Mouse (Mus musculus): ENCODE measurements around the gene Lrrc56. TPM values are rescaled to one million over a fixed set of nuclear protein-coding genes. Genes with fewer than 3 reads are reported as not detected.

Gene Lrrc56
- polyA plus RNA-seq, 1 experiment from 2014 or later, result 13.1 TPM

DNA sequence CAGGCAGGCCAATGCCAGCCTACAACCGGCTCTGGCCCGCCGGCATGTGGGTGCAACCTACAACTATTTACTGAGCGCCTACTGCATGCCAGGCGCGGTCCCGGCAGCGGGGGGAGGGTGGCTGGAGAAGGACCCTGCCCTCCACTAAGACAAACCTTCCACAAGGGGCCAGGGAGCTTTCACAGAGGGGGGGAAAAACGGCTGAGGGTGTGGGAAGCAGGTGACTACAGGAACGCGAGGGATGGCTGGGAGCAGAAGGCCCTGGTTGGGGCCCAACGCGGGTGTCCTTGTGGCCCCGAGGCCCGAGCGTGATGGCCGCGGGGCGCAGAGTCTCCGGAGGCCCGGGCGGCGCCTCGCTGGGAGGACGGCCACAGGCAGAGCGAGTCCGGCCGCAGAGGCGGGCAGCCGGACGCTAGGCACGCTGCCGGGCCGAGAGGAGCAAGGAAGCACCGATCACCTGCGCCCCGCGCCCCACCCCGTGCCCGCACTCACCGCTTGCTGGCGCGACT lies 555 bp upstream of the Lrrc56 start:
- 0% methylated on average over 36 of the region's 43 CpGs for WGBS
- Histone ChIP-seq H3K4me1 (peaks cover 28% of the 10 kb centered on the region), H3K27ac (replicated peaks) (peak overlapping the region; percentile 85), H3K27me3 (no peaks in the 10 kb centered on the region), H3K4me2 (replicated peaks) (peak overlapping the region; percentile 93), H3K4me3 (peak overlapping the region; percentile 93), H3K9me3 (no peaks in the 10 kb centered on the region), H3K9ac (replicated peaks) (peak overlapping the region; percentile 97), H3K36me3 (peaks cover 36% of the 10 kb centered on the region)
- ATAC-seq (ENCODE audit: low FRiP score, low read depth), result no peak; the same call in none of the 2 replicates

- Histone ChIP-seq H3K27me3 (no peaks in the 10 kb centered on the region), H3K4me2 (replicated peaks) (peak overlapping the region; percentile 93), H3K9me3 (no peaks in the 10 kb centered on the region), H3K36me3 (peaks cover 31% of the 10 kb centered on the region), H3K4me1 (peaks cover 28% of the 10 kb centered on the region), H3K27ac (replicated peaks) (peak overlapping the region; percentile 75), H3K4me3 (peak overlapping the region; percentile 93), H3K9ac (replicated peaks) (peak overlapping the region; percentile 59)
- no peak for ATAC-seq (ENCODE audit: low FRiP score, low read depth)
- under 1% methylated on average over 23 of the region's 23 CpGs for WGBS
Observed at GRCm38 (mm10) chr7:141194409-141194808, 452 bp downstream of the Lrrc56 start.

DNA sequence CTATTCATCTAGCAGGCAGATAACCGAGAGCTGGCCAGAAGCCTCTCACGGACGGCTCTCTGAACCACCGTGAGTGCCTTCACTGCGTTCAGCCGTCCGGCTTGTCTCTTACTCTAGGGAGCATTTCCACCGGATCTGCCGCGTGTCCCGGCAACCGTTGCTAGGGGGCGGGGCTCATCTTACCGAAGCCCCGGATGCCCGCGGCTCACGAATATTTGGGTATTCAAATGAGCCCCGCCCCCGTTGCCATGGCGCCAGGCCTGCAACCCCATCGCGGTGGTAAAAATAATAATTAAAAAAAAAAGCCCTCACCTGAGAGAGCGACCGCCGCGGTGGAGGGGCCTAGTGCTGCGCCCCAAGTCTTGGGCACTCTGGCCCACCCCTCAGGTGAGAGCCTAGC lies 873 bp downstream of the Lrrc56 start:
- Histone ChIP-seq H3K27me3 (no peaks in the 10 kb centered on the region), H3K9ac (replicated peaks) (peak overlapping the region; percentile 63), H3K36me3 (peaks cover 27% of the 10 kb centered on the region), H3K27ac (replicated peaks) (peak overlapping the region; percentile 75), H3K4me1 (peaks cover 28% of the 10 kb centered on the region), H3K9me3 (no peaks in the 10 kb centered on the region), H3K4me3 (peak overlapping the region; percentile 93), H3K4me2 (replicated peaks) (peak overlapping the region; percentile 93)
- under 1% methylated on average over 28 of the region's 28 CpGs for WGBS
- ATAC-seq (ENCODE audit: low FRiP score, low read depth), result peak; percentile 25

DNA sequence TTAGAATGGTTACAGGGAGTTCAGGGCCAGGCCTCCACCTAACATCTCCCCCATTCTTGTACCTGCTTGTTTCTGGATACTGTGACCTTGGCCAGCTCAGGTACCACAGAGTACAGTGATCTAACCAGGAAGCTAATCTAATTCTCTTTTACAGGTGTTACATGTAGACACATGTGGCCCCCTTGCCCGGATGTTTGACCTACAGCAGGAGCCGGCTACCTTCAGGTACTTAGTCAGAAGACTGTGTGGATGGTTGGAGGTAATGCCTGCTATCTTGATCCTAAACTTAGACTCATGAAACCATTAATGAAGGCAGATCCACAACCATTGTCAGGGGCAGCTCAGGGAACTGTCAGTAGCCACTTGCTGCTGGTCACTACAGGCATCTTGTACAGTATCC lies 1.8 kb downstream of the Lrrc56 start:
- 94% methylated on average over 2 of the region's 2 CpGs for WGBS
- peak overlapping the region; percentile 93 for H3K4me2 ChIP-seq (replicated peaks)
- H3K4me1 ChIP-seq, result peaks cover 28% of the 10 kb centered on the region
- ATAC-seq (ENCODE audit: low FRiP score, low read depth), result no peak
- no peaks in the 10 kb centered on the region for H3K9me3 ChIP-seq
- no peak overlapping the region for H3K27ac ChIP-seq (replicated peaks)
- peaks cover 17% of the 10 kb centered on the region for H3K36me3 ChIP-seq
- H3K4me3 ChIP-seq, result no peak overlapping the region
- no peaks in the 10 kb centered on the region for H3K27me3 ChIP-seq
- H3K9ac ChIP-seq (replicated peaks), result no peak overlapping the region

DNA sequence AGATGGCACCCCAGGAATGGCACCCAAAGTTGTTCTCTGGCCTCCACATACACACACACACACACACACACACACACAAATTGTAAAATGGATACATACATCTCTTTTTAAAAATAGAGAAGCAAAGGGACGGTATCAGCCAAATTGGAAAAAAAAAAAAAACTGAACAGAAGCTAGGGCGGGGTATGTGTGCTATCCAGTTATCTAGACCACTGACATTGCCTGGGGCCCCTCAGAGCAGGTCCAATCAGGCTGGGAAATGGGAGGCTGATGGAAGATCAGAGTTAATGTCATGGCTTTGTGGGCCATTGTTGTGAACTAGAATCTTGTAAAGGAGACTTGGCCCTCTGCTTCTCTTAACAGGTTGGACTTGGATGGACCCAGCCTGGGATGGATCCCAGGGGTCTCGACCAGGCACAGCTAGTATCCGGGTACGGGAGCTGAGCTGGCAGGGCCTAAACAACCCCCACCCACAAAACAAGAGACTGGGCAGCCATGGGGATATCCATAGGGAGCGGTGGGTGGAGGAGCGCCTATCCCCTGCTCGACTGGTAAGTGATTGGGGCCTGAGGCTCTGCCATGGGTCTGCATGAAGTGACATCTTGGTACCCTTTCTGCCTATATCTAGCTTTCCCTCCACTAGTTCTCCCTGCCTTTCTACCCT lies 2.8 kb downstream of the Lrrc56 start:
- 88% methylated on average over 8 of the region's 8 CpGs for WGBS
- Histone ChIP-seq H3K36me3 (peaks cover 7% of the 10 kb centered on the region), H3K27me3 (no peaks in the 10 kb centered on the region), H3K4me3 (no peak overlapping the region), H3K4me2 (replicated peaks) (no peak overlapping the region), H3K9me3 (no peaks in the 10 kb centered on the region), H3K27ac (replicated peaks) (no peak overlapping the region), H3K4me1 (peaks cover 27% of the 10 kb centered on the region), H3K9ac (replicated peaks) (no peak overlapping the region)
- ATAC-seq (ENCODE audit: low FRiP score, low read depth), result no peak

DNA sequence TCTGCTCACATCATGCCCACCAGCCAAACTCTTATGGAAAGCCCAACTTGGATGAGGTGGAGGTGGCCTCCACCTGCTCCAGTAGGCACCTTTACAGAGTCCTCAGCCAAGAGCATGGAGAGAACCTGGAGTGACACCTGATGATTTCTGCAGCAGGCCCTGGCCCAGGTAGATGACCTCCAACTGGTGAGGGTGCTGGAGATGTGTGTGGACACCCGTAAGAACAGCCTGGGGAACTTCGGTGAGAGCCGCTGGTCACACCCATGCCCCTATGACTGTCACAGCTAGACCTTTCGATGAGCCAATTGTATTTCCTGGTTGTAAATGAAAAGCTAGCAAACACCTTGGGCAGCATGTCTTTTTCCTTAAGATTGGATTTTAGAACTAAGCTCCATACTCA lies 4.2 kb downstream of the Lrrc56 start:
- 92% methylated on average over 4 of the region's 4 CpGs for WGBS
- H3K27me3 ChIP-seq, result no peaks in the 10 kb centered on the region
- H3K9ac ChIP-seq (replicated peaks), result no peak overlapping the region
- no peak overlapping the region for H3K4me2 ChIP-seq (replicated peaks)
- H3K4me1 ChIP-seq, result peaks cover 14% of the 10 kb centered on the region
- no peaks in the 10 kb centered on the region for H3K36me3 ChIP-seq
- H3K4me3 ChIP-seq, result no peak overlapping the region
- H3K9me3 ChIP-seq, result no peaks in the 10 kb centered on the region
- H3K27ac ChIP-seq (replicated peaks), result no peak overlapping the region
- no peak for ATAC-seq (ENCODE audit: low FRiP score, low read depth)

GRCm38 (mm10) chr7:141204546-141204945 lies 10.6 kb downstream of the Lrrc56 start:
- H3K9me3 ChIP-seq, result no peaks in the 10 kb centered on the region
- no peak overlapping the region for H3K27ac ChIP-seq (replicated peaks)
- H3K27me3 ChIP-seq, result no peaks in the 10 kb centered on the region
- no peak for ATAC-seq (ENCODE audit: low FRiP score, low read depth)
- no peaks in the 10 kb centered on the region for H3K36me3 ChIP-seq
- no peak overlapping the region for H3K9ac ChIP-seq (replicated peaks)
- H3K4me1 ChIP-seq, result no peaks in the 10 kb centered on the region
- 80% methylated on average over 3 of the region's 3 CpGs for WGBS
- no peak overlapping the region for H3K4me3 ChIP-seq
- no peak overlapping the region for H3K4me2 ChIP-seq (replicated peaks)

DNA sequence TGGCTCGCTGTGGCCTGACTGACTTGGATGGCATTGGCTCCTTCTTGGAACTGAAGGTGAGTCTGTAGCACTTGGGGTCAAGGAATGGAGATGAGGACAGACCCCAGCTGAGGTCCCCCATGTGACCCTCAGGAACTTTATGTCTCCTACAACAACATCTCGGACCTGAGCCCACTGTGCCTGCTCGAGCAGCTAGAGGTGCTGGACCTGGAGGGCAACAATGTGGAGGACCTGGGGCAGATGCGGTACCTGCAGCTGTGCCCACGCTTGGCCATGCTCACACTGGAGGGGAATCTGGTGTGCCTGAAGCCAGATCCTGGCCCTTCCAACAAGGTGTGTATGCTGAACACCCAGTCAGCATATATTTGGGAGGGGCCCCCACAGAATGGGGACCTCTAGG lies 11.5 kb downstream of the Lrrc56 start:
- no peak for ATAC-seq (ENCODE audit: low FRiP score, low read depth)
- H3K4me2 ChIP-seq (replicated peaks), result no peak overlapping the region
- no peak overlapping the region for H3K9ac ChIP-seq (replicated peaks)
- WGBS, result 92% methylated on average over 5 of the region's 5 CpGs
- no peaks in the 10 kb centered on the region for H3K27me3 ChIP-seq
- H3K4me1 ChIP-seq, result no peaks in the 10 kb centered on the region
- H3K36me3 ChIP-seq, result no peaks in the 10 kb centered on the region
- no peak overlapping the region for H3K4me3 ChIP-seq
- no peaks in the 10 kb centered on the region for H3K9me3 ChIP-seq
- H3K27ac ChIP-seq (replicated peaks), result no peak overlapping the region

DNA sequence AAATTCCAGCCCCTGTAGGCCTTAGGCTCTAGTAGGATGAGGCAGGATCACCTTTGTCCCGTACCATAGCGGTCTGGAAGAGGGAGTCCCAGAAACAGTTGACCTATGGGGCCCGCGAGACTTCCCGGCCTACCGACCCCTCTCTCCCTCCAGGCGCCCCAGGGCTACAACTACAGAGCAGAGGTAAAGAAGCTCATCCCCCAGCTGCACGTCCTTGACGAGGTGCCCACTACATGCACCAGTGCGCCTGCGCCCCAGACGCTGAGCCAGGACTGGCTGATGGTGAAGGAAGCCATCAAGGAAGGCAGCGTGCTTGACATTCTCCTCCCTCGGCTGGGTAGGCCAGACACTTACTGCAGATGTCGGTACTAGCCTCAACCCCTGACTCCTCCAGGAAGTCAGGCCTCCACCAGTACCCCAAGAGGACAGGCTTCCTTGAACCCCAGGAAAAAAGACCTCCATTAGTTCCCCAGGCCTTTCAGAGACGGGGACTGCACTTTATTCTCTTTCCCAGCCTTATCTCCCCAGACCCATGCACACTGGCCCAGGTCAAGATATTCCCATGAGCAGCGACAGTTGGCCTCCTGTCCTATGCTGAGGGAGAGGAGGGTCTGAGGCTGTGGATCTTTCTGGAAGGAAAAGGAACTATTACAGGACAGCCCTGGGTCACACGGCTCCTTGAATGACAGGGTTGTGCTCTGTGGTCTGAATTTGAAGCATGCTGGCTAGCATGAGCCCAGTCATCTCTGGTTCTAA lies 12.4 kb downstream of the Lrrc56 start:
- Histone ChIP-seq H3K9ac (replicated peaks) (no peak overlapping the region), H3K9me3 (no peaks in the 10 kb centered on the region), H3K4me1 (no peaks in the 10 kb centered on the region), H3K36me3 (no peaks in the 10 kb centered on the region), H3K27me3 (no peaks in the 10 kb centered on the region), H3K4me3 (no peak overlapping the region), H3K4me2 (replicated peaks) (no peak overlapping the region), H3K27ac (replicated peaks) (no peak overlapping the region)
- no peak for ATAC-seq (ENCODE audit: low FRiP score, low read depth)
- WGBS, result 93% methylated on average over 18 of the region's 18 CpGs

GRCm38 (mm10) chr7:141209526-141209925 lies 15.6 kb downstream of the Lrrc56 start:
- WGBS, result 77% methylated on average over 3 of the region's 3 CpGs
- Histone ChIP-seq H3K27me3 (no peaks in the 10 kb centered on the region), H3K36me3 (no peaks in the 10 kb centered on the region), H3K27ac (replicated peaks) (no peak overlapping the region), H3K9ac (replicated peaks) (no peak overlapping the region), H3K9me3 (no peaks in the 10 kb centered on the region), H3K4me2 (replicated peaks) (no peak overlapping the region), H3K4me3 (no peak overlapping the region), H3K4me1 (peaks cover 4% of the 10 kb centered on the region)
- ATAC-seq (ENCODE audit: low FRiP score, low read depth), result no peak

DNA sequence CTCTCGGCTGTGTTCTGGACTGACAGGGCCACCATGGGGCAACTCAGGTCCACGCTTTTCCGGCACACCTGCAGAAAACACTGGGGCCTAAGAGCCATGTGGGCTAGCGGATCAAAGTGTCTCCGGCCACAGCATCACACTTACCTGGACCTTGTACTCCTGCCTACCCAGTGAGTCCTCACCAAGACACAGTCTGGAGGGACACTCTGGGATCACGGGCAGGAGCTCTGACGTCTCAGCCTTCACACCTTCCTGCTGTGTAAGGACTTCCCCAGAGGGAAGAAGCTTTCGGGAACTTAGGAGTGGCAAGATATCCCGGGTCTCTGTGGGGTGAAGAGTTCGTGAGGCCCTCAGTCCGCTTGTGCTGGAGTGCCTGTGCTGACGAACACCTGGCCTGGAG lies 16.2 kb downstream of the Lrrc56 start:
- Histone ChIP-seq H3K27me3 (no peaks in the 10 kb centered on the region), H3K9ac (replicated peaks) (no peak overlapping the region), H3K4me1 (peaks cover 10% of the 10 kb centered on the region), H3K4me2 (replicated peaks) (no peak overlapping the region), H3K27ac (replicated peaks) (no peak overlapping the region), H3K4me3 (no peak overlapping the region), H3K9me3 (no peaks in the 10 kb centered on the region), H3K36me3 (no peaks in the 10 kb centered on the region)
- WGBS, result 85% methylated on average over 12 of the region's 12 CpGs
- no peak for ATAC-seq (ENCODE audit: low FRiP score, low read depth)

DNA sequence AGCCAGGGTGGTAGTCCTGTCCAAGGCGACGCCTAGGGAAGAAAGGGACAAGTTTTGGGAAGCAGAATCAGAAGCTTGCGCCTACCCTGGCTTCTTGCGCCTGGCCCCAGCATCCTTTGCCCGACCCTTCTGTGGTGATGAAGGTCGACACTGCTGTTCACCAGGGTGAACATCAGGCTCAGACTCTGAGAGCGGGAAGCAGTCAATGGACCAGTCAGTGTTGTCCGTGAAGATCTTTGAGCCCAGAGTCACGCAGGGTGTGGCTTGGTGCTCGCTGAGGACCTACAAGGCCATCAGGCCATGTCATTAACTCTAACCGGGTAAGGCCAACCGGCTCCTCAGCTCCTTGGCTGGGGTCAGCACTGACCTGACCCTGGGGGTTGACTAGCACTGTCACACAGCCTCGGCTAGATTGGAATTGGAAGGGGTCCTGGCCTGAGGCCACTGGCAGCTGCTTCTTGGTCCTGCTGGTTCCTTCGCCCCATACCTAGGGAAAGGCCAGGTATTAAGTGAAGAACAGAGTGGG lies 16.7 kb downstream of the Lrrc56 start:
- Histone ChIP-seq H3K4me1 (peaks cover 11% of the 10 kb centered on the region), H3K4me2 (replicated peaks) (no peak overlapping the region), H3K36me3 (no peaks in the 10 kb centered on the region), H3K27ac (replicated peaks) (no peak overlapping the region), H3K27me3 (no peaks in the 10 kb centered on the region), H3K9me3 (no peaks in the 10 kb centered on the region), H3K9ac (replicated peaks) (no peak overlapping the region), H3K4me3 (no peak overlapping the region)
- ATAC-seq (ENCODE audit: low FRiP score, low read depth), result no peak
- WGBS, result 90% methylated on average over 14 of the region's 14 CpGs
